Mouse (Mus musculus): ENCODE results near the gene Vcp. TPM values are rescaled to one million over a fixed set of nuclear protein-coding genes. Genes with fewer than 3 reads are reported as not detected.

Gene Vcp
- polyA plus RNA-seq, 1 experiment from 2014 or later = 635 TPM

- Histone ChIP-seq H3K4me1 (ENCODE audit: control insufficient read depth, insufficient read depth, low read length) (peaks cover 17% of the 10 kb centered on the region), H3K36me3 (ENCODE audit: control insufficient read depth, insufficient read depth, low read length) (peaks cover 19% of the 10 kb centered on the region), H3K27me3 (ENCODE audit: control insufficient read depth, insufficient read depth, low read length) (no peaks in the 10 kb centered on the region), H3K9me3 (ENCODE audit: control insufficient read depth, low read length) (no peaks in the 10 kb centered on the region), H3K4me2 (peak within 1 kb of the TSS; percentile 80), H3K9ac (ENCODE audit: low read length) (peak within 1 kb of the TSS; percentile 85), H3K4me3 (ENCODE audit: low read depth, low read length) (peak within 1 kb of the TSS; percentile 63), H3K27ac (ENCODE audit: low read depth, low read length) (peak within 1 kb of the TSS; percentile 91)
- peak; percentile 96 for ATAC-seq (ENCODE audit: low FRiP score)
- WGBS = under 1% methylated on average over 38 of the region's 38 CpGs
- peak; percentile 99 for DNase-seq (ENCODE audit: low spot score, missing footprints)
Measured at GRCm38 (mm10) chr4:43031237-43031995, 31.1 kb upstream of the Vcp start, which contains the start of gene Stoml2. TSS of gene Stoml2 (minus strand) at chr4:43031710.

GRCm38 (mm10) chr4:43030780-43031230, 30.5 kb upstream of the Vcp start:
- no peak for DNase-seq (ENCODE audit: low spot score, missing footprints)
- H3K9ac ChIP-seq (ENCODE audit: low read length) = peak overlapping the region; percentile 85
- H3K4me3 ChIP-seq (ENCODE audit: low read depth, low read length) = peak overlapping the region; percentile 63
- H3K36me3 ChIP-seq (ENCODE audit: control insufficient read depth, insufficient read depth, low read length) = peaks cover 14% of the 10 kb centered on the region
- peaks cover 17% of the 10 kb centered on the region for H3K4me1 ChIP-seq (ENCODE audit: control insufficient read depth, insufficient read depth, low read length)
- peak overlapping the region; percentile 80 for H3K4me2 ChIP-seq
- 1% methylated on average over 28 of the region's 28 CpGs for WGBS
- ATAC-seq (ENCODE audit: low FRiP score) = peak; percentile 65; the same call in 1 of the 2 replicates
- H3K27me3 ChIP-seq (ENCODE audit: control insufficient read depth, insufficient read depth, low read length) = no peaks in the 10 kb centered on the region
- H3K27ac ChIP-seq (ENCODE audit: low read depth, low read length) = peak overlapping the region; percentile 91
- no peaks in the 10 kb centered on the region for H3K9me3 ChIP-seq (ENCODE audit: control insufficient read depth, low read length)

- Histone ChIP-seq H3K9me3 (ENCODE audit: control insufficient read depth, low read length) (no peaks in the 10 kb centered on the region), H3K27ac (ENCODE audit: low read depth, low read length) (no peak overlapping the region; the same call in 1 of the 2 replicates), H3K27me3 (ENCODE audit: control insufficient read depth, insufficient read depth, low read length) (no peaks in the 10 kb centered on the region), H3K36me3 (ENCODE audit: control insufficient read depth, insufficient read depth, low read length) (peaks cover 14% of the 10 kb centered on the region), H3K4me1 (ENCODE audit: control insufficient read depth, insufficient read depth, low read length) (peaks cover 17% of the 10 kb centered on the region), H3K4me2 (peak overlapping the region; percentile 80), H3K9ac (ENCODE audit: low read length) (peak overlapping the region; percentile 85), H3K4me3 (ENCODE audit: low read depth, low read length) (peak overlapping the region; percentile 63)
- DNase-seq (ENCODE audit: low spot score, missing footprints) = no peak
- ATAC-seq (ENCODE audit: low FRiP score) = no peak
- WGBS = 80% methylated on average over 9 of the region's 9 CpGs
Measured at GRCm38 (mm10) chr4:43030352-43030751, 30.0 kb upstream of the Vcp start.

- no peak for ATAC-seq (ENCODE audit: low FRiP score)
- H3K4me2 ChIP-seq = no peak overlapping the region; the same call in 1 of the 2 replicates
- peaks cover 14% of the 10 kb centered on the region for H3K36me3 ChIP-seq (ENCODE audit: control insufficient read depth, insufficient read depth, low read length)
- no peaks in the 10 kb centered on the region for H3K9me3 ChIP-seq (ENCODE audit: control insufficient read depth, low read length)
- 91% methylated on average over 9 of the region's 9 CpGs for whole genome bisulfite sequencing
- no peak overlapping the region for H3K9ac ChIP-seq (ENCODE audit: low read length)
- no peak overlapping the region for H3K4me3 ChIP-seq (ENCODE audit: low read depth, low read length)
- no peak overlapping the region for H3K27ac ChIP-seq (ENCODE audit: low read depth, low read length)
- H3K4me1 ChIP-seq (ENCODE audit: control insufficient read depth, insufficient read depth, low read length) = peaks cover 20% of the 10 kb centered on the region
- H3K27me3 ChIP-seq (ENCODE audit: control insufficient read depth, insufficient read depth, low read length) = no peaks in the 10 kb centered on the region
- DNase-seq (ENCODE audit: low spot score, missing footprints) = peak; percentile 66
Measured at GRCm38 (mm10) chr4:43029749-43030148, 29.4 kb upstream of the Vcp start.

- Histone ChIP-seq H3K9me3 (ENCODE audit: control insufficient read depth, low read length) (no peaks in the 10 kb centered on the region), H3K4me3 (ENCODE audit: low read depth, low read length) (no peak overlapping the region), H3K4me1 (ENCODE audit: control insufficient read depth, insufficient read depth, low read length) (peaks cover 26% of the 10 kb centered on the region), H3K4me2 (no peak overlapping the region), H3K27ac (ENCODE audit: low read depth, low read length) (no peak overlapping the region), H3K36me3 (ENCODE audit: control insufficient read depth, insufficient read depth, low read length) (peaks cover 14% of the 10 kb centered on the region), H3K27me3 (ENCODE audit: control insufficient read depth, insufficient read depth, low read length) (no peaks in the 10 kb centered on the region), H3K9ac (ENCODE audit: low read length) (no peak overlapping the region)
- WGBS = 91% methylated on average over 7 of the region's 7 CpGs
- ATAC-seq (ENCODE audit: low FRiP score) (no peak), DNase-seq (ENCODE audit: low spot score, missing footprints) (peak; percentile 35)
Measured at GRCm38 (mm10) chr4:43029121-43029520, 28.8 kb upstream of the Vcp start.

- Histone ChIP-seq H3K27me3 (ENCODE audit: control insufficient read depth, insufficient read depth, low read length) (no peaks in the 10 kb centered on the region), H3K27ac (ENCODE audit: low read depth, low read length) (peak within 1 kb of the TSS; percentile 57), H3K4me2 (peak within 1 kb of the TSS; percentile 67), H3K4me1 (ENCODE audit: control insufficient read depth, insufficient read depth, low read length) (peaks cover 11% of the 10 kb centered on the region), H3K9me3 (ENCODE audit: control insufficient read depth, low read length) (no peaks in the 10 kb centered on the region), H3K36me3 (ENCODE audit: control insufficient read depth, insufficient read depth, low read length) (peaks cover 14% of the 10 kb centered on the region), H3K4me3 (ENCODE audit: low read depth, low read length) (peak within 1 kb of the TSS; percentile 51), H3K9ac (ENCODE audit: low read length) (peak within 1 kb of the TSS; percentile 61)
- ATAC-seq (ENCODE audit: low FRiP score) = peak; percentile 91
- WGBS = 11% methylated on average over 42 of the region's 42 CpGs
- DNase-seq (ENCODE audit: low spot score, missing footprints) = peak; percentile 99
Measured at GRCm38 (mm10) chr4:43025084-43025960, 25.0 kb upstream of the Vcp start, which contains the start of gene Pigo. TSS of gene Pigo (minus strand) at chr4:43025819.

- DNase-seq (ENCODE audit: low spot score, missing footprints) = peak; percentile 14
- ATAC-seq (ENCODE audit: low FRiP score) = no peak
- Histone ChIP-seq H3K4me2 (peak overlapping the region; percentile 67), H3K27me3 (ENCODE audit: control insufficient read depth, insufficient read depth, low read length) (no peaks in the 10 kb centered on the region), H3K9ac (ENCODE audit: low read length) (peak overlapping the region; percentile 61), H3K27ac (ENCODE audit: low read depth, low read length) (peak overlapping the region; percentile 57; the same call in 1 of the 2 replicates), H3K4me1 (ENCODE audit: control insufficient read depth, insufficient read depth, low read length) (peaks cover 9% of the 10 kb centered on the region), H3K9me3 (ENCODE audit: control insufficient read depth, low read length) (no peaks in the 10 kb centered on the region), H3K4me3 (ENCODE audit: low read depth, low read length) (peak overlapping the region; percentile 51), H3K36me3 (ENCODE audit: control insufficient read depth, insufficient read depth, low read length) (peaks cover 17% of the 10 kb centered on the region)
- WGBS = 84% methylated on average over 14 of the region's 14 CpGs
Measured at GRCm38 (mm10) chr4:43024673-43025072, 24.4 kb upstream of the Vcp start.

- Histone ChIP-seq H3K27ac (ENCODE audit: low read depth, low read length) (no peak overlapping the region), H3K4me3 (ENCODE audit: low read depth, low read length) (no peak overlapping the region), H3K4me2 (no peak overlapping the region), H3K4me1 (ENCODE audit: control insufficient read depth, insufficient read depth, low read length) (peaks cover 9% of the 10 kb centered on the region), H3K36me3 (ENCODE audit: control insufficient read depth, insufficient read depth, low read length) (peaks cover 18% of the 10 kb centered on the region), H3K27me3 (ENCODE audit: control insufficient read depth, insufficient read depth, low read length) (no peaks in the 10 kb centered on the region), H3K9ac (ENCODE audit: low read length) (no peak overlapping the region), H3K9me3 (ENCODE audit: control insufficient read depth, low read length) (no peaks in the 10 kb centered on the region)
- peak; percentile 60 for DNase-seq (ENCODE audit: low spot score, missing footprints)
- ATAC-seq (ENCODE audit: low FRiP score) = no peak
- WGBS = 65% methylated on average over 17 of the region's 17 CpGs
Measured at GRCm38 (mm10) chr4:43021341-43021740, 21.0 kb upstream of the Vcp start.

Data from midbrain, embryonic 11.5 days (tissue).